Mouse (Mus musculus): ENCODE data around the gene Dtd2.

Gene Dtd2

DNA sequence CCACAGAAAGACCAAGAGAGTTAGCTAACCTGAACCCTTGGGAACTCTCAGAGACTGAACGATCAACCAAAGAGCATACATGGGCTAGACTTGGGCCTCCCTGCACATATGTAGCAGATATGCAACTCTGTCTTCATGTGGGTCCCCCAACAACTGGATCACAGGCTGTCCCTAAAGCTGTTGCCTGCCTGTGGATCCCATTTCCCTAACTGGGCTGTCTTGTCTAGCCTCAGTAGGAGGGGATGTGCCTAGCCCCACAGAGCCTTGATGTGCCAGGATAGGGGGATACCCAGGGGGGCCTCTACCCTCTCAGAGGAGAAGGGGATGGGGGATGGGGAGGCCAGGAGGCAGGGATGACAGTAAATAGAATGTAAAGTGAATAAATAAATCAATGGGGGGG is 22.7 kb downstream of the Dtd2 start:
- no peak for DNase-seq

DNA sequence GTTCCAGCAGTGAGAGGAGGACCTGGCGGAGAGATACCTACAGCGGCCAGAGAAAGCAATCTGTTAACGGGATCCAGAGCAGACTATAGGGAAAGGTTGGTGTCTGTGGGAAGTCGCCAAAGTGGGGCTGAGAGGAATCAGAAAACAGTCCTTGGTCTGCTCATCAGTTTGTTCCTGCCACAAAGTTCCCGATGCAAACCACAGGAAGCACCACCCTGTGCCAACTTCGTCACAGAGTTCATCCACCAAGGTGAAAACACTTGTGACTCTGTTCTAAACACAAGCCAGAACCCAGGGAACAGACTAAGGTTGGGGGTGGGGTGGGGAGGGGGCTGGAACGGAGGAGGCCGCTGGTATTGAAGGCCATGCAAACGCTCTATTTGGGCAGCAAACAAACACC is 29.8 kb downstream of the Dtd2 start:
- no peak for DNase-seq

DNA sequence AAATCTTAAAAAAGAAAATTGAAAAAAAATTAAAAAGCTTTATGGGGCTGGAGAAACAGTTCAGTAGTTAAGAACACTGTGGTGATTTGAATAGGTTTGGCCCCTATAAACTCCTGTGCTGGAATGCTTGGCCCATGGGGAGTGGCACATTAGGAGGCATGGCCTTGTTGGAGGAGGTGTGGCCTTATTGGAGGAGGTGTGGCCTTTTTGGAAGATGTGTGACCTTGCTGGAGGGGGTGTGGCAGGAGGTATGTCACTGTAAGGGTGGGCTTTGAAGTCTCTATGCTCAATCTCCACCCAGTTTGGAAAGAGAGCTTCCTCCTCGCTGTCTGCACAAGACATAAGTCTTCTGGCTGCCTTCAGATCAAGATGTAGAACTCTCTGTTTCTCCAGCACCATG is 31.9 kb downstream of the Dtd2 start:
- DNase-seq, result peak in 1 of 2 experiments; percentile 5

DNA sequence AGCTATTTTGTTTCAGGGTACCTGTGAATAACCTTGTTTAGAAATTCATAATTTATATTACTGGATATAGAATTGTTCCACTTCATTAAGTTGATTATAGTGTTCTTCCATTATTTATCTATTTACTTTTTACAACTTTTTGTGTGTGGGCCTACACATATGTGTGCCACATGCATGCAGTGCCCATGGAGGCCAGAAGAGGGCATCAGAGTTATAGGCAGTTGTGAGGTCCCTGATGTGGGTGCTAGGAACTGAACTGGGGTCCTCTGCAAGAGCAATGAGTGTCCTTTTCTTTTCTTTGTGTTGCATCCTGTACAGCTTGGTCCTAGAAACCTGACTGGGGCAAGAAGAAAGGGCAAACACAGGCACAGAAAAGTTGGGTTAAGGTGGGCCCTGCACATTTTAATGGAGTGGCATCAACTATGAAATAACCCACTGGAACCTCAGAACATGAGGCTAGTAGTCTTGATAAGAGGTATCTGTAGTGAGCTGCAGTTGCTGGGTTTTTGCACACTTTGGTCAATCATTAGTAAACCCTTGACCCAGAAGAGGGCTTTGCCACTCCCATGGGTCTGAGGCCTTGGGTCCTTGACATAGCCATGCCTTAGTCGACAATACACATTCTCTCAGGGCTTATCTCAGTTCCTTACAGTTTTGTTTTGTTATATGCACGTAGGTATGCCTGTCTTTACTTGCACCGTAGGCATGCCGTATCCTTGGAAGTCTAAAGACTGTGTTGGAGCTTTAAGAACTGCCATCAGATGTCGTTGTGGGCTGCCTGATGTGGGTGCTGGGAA is 33.8 kb downstream of the Dtd2 start:
- peak; percentile 27 to 35 for DNase-seq

DNA sequence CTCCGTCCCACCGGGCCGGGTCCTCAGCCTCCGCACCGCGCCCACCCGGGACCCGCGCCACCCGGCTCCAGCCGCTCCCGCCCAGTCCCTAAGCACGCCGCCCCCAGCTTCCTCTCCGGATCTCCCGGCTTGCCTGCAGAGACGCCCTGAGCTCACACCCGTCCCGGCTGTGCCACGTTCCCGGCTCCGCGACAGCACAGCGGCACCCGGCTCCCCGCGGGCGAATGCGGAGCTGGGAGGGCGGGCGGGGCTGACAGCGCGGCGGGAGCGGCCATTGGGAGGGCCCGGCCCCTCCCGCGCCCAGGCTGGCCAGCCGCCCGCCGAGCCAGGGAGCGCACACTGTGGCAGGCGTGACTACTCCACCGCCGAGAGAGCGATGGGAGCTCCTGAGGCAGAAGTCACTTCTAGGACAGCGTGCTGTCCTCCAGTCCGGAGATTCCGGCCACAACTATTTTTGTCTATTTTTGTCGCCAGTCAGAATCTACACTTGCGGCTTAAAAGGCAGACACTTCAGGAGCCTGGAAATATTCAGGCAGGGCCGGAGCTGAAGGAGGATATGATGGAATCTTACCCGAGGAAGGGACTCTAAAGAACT is 35.1 kb downstream of the Dtd2 start, which contains the start of gene Heatr5a:
TSS of gene Heatr5a (minus strand) at position 252 of the 595 bp plus-strand sequence.
- DNase-seq, result peak; percentile 86

DNA sequence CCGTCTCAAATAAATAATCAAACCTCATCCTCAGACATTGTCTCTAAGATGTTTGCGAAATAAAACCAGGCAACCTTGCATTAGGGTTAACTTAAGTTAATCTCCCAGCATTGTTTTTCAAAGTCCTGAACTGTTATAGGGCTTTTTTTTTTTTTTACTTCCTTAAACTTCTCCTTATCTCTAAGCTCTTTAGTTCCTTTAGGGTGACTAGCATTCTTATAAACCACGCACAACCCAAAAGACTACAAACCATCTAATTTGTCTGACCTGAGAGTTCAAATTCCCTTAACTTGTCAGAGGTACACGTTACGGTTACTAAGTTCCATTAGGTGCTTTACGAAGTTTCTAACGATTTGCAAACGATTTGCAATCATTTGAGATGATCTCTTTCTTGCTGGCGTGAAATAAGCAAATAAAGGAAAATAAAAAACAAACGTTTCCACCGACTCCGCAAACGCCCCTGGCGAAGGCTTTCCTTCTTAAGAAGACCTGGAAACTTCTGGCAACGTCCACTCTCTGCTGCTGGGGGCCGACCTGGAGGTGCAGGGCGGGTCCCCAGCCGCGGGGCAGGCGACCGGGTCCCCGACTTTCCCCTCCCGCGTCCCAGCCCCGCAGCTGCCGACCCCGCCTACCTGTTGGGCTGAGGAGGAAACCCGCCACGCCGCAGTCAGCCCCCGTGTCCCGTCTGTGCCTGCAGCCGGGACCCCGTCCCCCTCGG is 35.8 kb downstream of the Dtd2 start:
- DNase-seq, result peak in 1 of 2 experiments; percentile 45

DNA sequence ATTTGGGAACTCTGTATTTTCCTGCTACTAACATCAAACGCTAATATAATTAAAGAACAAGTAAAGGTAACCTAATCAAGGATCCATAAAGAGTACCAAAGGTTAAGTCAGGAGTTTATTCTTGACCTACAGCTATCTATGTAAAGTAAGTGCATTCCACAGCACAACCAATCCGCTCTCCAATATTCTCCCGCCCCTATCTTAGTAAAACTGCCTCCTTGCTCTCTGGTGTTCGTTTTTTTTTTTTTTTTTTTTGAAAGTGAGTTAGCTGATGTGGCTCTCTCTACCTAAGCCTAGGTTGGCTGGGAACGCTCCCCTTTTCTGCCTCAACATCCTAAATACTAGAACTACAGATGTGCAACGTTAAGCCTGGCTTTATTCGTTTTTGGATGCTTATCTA is 36.4 kb downstream of the Dtd2 start:
- DNase-seq, result no peak

DNA sequence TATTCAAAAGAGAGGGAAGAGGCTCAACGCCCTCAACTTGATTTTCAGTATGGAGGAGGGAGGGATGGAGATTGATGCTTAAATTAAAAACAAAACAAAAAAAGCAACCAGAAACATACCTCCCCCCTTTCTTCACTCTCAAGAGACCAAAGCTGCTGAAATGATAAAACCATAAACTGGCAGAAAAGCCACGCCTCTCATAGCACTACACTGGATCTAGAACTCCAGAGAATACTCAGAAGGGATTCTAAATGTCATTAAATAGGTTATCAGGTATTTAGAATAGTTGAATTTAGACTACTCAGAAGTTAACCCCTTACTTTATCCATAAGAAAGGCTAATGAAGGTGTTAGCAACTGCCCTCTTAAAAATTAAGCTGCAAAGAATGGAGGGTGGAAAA is 37.2 kb downstream of the Dtd2 start:
- no peak for DNase-seq

DNA sequence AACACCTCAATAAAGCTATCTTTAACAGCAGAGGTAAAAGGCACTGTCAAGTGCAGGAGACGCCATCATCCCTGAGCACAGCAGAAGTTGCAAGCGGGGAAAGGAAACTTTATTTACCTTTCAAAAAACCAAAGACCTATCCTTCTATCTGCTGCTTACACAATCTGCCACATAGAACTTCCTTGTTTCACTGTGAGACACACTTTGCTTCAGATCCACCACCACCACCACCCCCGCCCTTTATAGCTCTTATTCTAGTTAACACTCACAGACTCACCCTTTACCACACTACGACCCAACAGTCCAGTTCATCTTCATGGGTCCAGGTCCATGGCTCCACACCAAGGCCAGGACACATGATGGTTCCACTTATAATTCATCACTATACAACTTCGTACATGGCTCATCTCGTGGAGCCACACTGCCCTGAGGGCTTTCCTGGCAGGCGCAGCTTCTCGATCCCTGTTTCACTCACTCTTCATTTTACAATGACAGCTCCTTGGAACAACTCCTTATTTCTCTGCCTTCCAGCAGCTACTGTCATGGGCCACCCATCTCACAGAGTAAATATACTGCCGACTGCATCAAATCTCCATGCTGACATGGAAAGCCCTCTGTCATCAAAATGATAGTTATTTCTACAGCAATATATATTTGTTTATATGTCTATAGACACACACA is 38.2 kb downstream of the Dtd2 start:
- DNase-seq, result no peak

DNA sequence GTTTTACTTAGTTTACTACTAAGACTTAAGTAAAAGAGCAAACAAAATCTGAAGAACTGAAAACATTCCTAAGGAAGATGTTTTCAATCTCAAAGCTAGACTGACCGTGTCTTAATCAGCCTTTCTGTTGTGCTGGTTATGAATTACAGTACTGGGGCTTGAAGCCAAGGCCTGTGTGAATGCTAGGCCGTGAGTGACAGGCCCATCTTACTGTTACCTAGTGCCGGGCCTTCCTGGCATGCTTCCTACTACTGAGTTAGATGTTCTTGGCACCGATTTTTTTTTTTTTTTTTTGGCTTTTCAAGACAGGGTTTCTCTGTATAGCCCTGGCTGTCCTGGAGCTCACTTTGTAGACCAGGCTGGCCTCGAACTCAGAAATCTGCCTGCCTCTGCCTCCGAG is 48.7 kb downstream of the Dtd2 start:
- DNase-seq, result no peak

DNA sequence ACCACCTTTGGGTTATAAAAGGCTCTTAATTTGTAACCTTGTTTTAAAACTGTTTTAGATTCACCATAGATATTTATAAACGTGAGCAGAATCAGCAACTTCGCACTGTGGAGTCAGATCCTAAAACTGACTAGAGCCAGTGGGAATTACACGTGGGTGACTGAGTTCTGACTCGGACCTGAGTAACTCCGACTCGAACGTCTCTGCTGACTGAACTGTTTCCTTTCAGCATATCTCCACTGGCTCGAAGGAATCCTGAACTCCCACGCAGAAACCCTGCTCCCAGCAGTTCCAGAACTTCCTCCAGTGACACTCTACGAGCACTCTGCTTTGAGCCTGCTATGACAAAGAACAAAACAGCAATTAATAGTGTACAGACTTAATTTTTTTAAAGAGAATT is 54.0 kb downstream of the Dtd2 start:
- no peak for DNase-seq

DNA sequence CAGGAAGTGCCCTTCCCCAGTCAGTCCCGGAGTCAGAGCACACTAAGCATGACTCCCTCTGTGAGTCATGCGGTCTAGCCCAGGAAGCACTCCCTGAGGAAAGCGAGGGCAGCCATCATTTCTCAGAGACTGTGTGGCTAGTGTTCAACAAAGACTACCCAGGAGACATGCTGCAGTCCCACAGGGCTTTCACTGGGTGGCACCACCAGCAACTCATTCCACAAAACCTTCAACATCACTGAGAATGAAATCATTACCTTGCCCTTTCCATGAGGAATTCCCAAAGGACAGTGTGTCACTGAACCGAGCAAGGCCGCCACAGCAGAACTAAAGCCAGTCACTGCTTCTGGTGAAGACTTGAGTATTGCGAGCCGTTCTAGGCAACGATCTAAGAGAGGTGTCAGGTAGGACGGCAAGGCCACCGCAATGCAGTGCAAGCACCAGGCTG is 58.8 kb downstream of the Dtd2 start:
- no peak for DNase-seq

DNA sequence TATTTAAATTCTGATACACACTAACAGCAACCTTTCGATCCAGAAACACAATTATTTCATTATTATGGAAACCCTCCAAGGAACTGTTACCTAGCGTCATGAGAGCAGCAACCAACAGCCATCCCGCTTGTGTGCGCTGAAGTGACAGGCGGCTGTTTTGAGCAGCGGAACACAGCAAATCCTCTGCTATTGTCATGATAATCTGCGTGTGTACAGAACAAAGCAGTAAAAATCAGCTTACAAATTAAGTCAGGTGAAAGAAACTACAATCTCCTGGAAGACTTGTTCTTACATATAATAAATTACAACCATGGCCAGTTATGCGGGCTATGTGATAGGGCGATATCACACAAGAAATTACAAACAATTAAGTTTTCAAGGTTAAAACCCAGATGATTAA is 61.0 kb downstream of the Dtd2 start:
- no peak for DNase-seq

DNA sequence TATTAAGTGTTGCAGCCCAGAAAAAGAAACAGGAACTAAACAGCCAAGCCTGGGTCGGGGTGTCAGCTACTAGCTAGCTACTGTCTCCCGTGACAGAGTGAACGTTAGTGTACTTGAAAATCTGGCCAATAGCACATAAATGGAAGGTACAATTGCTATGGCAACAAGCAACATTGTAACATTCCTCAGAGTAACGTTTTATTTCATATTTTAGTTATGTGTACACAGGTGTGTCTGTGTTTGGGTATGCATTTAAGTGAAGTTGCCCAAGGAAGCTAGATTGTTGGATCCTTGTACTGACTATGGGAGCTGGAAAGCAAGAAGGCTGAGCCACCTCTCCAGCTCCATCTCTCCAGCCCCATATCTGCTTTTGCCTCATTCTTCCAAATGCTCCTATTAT is 66.5 kb downstream of the Dtd2 start:
- no peak for DNase-seq
